Mouse (Mus musculus) gastrocnemius, adult 8-10 months (tissue): ENCODE data around the gene Gna15. TPM values are rescaled to one million over a fixed set of nuclear protein-coding genes. Genes with fewer than 3 reads are reported as not detected.

Source experiments
- DNase-seq, 2 experiments: peaks; one replicate each; pipeline ENCODE4 v3.0.0; 2022; ENCODE audit warnings: low spot score in 2 of 2
- total RNA-seq, 4 experiments: library from RNA; stranded (reverse); gene quantifications; 2 replicates each; pipeline ENCODE4 v1.2.4; 2022

The Gna15 gene
- under 1 TPM; 0.19 to 0.80 (median 0.24) TPM for total RNA-seq

- no peak for DNase-seq
Observed at GRCm38 (mm10) chr10:81524051-81524605, at the start of gene Gna15. Gna15 (minus strand) TSS chr10:81524225.

DNA sequence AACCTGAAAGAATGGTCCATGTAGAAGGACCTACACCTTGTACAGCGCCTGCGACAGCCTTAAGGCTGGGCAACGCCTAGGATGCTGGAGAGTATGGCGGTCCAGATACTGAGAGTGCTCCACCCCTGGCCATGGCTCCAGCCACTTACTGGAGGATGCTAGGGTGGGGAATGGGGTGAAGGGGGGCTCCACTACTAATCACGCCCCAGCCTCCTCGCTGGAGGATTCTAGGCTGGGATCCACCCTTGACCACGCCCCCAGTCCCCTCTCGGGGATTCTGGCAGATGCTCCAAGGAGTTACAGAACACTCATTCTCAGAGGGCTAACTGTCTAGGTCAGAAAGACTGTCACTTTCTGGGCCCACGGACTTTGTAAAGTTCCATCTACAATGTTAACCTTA is 49.0 kb upstream of the Gna15 start:
- DNase-seq = peak; percentile 43 to 73

- no peak for DNase-seq
Observed at GRCm38 (mm10) chr10:81572133-81572671, 48.2 kb upstream of the Gna15 start.

DNA sequence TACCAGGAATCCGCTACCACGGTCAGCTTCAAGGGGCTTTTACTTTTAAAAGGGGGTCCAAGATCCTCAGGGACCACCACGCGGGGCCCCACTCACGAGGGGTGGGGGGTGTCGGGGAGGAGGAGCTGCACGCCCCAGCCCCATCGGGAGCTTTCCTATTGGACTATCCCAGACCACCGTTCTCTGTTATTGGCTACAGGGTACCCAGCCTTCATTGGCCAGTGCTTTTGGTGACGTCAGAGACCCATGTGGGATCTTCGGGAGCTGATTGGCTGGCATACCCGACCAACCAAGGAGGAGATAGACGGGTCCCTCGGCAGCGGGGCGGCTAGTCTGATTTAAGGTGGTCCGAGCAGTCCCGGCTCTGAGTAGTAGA is 47.5 kb upstream of the Gna15 start:
- peak; percentile 99 for DNase-seq

GRCm38 (mm10) chr10:81570831-81571500 is 46.9 kb upstream of the Gna15 start:
- DNase-seq = peak; percentile 92

DNA sequence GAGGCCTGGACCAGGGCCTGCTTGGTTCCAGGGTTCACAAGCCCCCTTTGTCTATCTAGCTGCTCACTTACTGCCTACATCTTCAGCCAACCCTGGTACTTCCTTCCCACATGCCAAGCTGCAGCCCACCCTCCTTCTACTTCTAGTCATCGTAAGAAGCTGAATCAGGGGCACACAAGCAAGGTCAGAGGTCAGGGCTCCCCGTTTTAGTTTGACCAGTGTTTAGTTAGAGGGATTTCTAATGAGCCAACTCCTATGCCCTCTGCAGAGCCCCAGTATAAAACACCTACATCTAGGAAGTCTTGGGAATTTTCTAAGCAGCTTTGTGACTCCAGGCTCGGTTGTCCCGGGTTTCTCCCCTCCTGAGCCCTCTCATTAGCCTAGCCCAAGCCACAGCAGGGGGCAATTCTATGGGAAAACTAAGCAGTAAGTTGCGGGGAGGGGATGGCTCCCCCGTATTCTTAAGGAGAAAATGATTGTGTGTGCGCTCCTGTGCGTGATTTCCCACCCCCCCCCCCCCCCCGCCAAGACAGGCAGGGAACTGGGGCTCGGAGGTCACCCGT is 46.3 kb upstream of the Gna15 start:
- DNase-seq = no peak

DNA sequence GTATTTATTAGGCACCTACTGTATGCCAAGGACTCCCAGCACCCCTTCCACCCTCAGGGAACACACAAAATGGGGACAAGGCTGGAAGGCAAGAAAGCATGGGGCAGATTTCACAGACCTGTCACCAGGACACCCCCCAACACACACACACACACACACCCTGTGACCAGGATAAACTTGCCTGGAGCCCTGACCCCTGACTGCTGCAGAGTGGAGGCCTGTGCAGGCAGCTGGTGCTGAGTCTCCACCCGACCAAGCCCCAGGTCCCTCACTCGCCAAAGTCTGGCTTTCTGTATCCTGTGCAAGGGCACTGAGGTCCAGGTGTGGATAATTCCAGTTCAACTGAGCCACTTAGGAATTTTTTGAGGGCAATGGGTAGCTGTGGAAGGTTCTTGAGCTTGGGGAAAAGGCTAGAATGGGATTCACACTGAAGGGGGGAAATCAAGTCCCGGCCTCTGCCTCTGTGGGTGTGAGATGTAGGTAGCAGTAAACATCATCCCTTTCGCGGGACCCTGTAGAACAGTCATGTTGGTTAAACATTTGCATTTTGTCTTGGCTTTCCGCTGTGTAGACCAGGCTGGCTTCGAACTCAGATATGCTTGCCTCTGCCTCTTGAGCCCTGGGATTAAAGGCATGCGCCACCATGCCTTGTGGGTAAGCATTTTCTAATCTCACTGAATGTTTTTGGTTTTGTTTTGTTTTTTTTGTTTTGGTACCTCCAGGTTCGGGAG is 45.6 kb upstream of the Gna15 start:
- no peak for DNase-seq

DNA sequence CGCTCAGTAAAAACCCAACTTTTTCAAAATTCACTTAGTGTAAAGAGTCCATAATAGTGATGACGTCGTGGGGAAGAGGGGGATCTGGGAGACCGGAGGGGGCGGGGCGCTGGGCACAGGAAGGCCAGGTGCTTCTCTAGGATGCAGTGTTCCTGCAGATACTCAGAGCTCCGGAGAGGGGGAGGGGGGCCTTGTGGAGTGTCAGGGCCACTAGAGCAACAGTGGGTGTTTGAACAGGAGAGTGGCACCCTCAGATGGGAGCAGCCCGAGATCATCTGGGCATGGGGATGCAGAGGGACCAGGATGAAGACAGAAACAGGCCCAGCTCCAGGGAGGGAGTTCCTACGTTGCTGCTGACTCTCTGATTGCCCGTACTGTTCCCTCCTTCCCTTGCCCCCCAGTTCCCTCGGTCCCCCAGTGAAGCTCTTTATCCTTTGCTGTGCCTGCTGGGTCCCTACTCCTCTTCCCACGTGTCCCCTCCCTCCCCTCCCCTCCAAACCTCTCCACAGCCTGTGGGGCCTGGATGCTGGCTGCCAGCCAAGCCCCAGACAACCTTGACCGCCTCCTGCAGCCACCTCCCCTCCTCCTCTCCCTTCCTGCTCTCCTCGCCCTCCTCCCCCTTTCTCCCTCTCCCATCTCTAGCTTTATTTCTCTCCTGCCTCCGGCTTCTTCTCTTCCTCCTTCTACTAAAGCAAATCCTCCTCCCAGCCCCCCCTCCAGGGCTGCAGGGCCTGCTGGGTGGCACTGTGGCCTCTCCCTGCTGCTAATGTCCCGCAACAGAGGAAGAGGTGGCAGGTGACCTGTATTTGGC is 44.6 kb upstream of the Gna15 start:
- DNase-seq = no peak

GRCm38 (mm10) chr10:81565257-81566228 is 41.5 kb upstream of the Gna15 start:
- DNase-seq = no peak

DNA sequence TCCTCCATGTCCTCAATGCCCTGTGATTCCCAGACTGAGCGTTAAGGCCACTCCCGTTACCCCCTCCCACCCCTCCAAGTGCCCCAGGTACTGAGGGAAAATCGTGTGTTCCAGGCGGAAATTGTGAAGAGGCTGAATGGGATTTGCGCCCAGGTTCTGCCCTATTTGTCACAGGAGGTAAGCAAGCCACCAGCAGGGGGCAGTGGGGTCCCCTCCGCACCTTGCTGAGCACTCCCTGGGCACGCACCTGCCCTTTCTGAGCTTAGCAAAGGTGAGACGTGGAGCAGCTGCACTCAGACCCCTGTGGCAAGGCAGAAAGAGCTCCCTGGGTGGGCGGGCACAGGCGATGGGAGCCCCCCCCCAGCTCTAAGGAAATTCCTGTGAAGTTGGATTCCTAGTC is 40.7 kb upstream of the Gna15 start:
- DNase-seq = peak in 1 of 2 experiments; percentile 62

DNA sequence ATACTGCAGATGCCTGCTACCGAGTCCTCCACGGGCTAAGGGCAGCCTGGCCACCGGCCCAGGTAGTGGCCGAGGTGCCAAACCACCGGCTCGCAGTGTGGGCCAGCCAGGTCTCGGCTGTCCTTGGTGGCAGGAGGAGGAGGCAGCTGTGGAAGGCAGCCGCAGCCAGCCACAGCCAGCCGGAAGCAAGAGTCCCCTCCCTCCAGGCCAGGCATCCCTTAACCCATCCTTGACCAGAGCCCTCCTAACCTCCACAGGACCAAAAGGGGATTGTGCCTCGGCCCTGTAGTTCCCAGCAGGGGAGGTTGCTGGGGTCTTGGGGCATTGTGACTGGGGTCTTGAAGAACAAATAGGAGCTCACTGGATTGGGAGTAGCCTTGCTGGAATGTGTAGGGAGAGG is 40.2 kb upstream of the Gna15 start:
- peak in 1 of 2 experiments; percentile 56 for DNase-seq

- DNase-seq = no peak
Observed at GRCm38 (mm10) chr10:81563481-81563880, 39.5 kb upstream of the Gna15 start.

DNA sequence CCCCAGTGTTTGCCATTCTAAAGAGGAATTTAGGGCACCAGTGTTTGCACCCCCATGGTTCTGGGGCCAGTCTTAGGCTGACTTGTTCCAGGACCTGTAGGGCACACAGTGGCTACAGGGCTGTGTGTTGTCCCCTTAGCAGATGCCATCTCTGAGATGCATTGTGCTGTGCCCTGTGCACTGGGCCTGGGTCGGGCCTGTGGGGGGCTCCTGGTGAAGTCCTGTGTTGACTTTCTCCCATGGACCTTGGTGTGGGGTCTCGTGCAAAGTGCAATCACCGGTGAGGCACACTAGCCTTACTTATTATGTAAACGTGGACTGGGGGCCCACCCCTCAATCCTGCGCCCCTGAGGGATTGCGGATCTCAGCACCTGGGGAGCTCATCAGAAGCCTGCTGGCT is 38.4 kb upstream of the Gna15 start:
- no peak for DNase-seq

DNA sequence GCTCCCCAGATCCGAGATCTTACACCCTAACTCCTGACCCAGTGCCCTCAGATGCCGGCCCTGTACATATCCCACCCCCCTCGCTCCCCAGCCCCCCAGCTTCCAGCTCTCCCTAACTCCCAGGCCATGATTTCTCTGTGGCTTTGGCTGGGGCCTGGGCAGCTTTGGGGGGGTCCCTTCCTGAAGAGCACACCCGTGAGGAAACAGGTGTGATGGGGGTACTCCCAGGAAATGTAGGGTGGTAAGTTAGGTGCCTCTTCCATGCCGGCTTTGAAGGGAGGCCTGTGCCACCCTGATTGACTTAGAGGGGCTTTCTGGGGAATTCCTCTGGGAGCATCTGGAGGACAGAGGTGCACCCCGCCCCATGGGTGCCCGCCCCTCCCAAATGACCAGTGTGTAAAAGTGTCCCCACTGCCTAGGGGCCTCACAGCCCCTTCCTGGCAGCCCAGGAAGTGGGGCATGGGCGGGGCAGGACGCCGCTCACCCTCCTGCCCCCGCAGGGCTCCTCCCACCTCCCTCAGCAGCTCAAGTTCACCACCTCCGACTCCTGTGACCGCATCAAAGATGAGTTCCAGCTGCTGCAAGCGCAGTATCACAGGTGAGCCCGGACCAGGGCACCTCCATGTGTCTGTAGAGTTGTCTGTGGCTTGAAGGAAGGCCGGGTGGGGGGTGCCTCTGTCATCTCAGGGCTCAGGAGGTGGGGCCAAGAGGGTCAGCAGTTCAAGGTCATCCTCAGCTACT is 36.9 kb upstream of the Gna15 start:
- DNase-seq = no peak

GRCm38 (mm10) chr10:81559627-81560539 is 35.9 kb upstream of the Gna15 start:
- DNase-seq = peak in 1 of 2 experiments; percentile 40

DNA sequence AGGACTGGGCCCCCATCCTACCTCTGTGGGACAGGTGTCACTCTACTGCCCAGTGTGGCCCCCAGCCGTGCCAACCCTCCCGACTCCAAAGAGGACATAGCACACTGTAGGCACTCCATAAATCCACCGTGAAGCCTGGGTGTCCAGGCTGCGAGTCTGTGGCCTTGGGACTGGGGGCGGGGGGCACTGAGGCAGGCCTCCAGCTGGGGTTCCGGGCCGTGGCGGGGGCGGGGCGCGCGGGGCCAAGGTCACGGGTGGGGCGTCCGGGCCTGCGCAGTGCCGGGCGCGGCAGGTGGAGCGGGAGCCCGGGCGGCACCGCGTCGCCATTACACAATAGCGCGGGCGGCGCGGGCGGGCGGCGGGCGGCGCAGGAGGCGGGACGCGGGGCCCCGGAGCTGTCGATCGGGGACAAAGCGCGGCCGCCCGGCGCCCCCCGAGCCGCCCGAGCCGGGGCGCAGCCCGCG is 35.2 kb upstream of the Gna15 start, which contains the start of gene Aes:
Gene Aes, plus strand, starts transcription at position 326 of the 464 bp plus-strand sequence.
- DNase-seq = peak; percentile 74 to 77

GRCm38 (mm10) chr10:81557491-81557890 is 33.5 kb upstream of the Gna15 start:
- no peak for DNase-seq

DNA sequence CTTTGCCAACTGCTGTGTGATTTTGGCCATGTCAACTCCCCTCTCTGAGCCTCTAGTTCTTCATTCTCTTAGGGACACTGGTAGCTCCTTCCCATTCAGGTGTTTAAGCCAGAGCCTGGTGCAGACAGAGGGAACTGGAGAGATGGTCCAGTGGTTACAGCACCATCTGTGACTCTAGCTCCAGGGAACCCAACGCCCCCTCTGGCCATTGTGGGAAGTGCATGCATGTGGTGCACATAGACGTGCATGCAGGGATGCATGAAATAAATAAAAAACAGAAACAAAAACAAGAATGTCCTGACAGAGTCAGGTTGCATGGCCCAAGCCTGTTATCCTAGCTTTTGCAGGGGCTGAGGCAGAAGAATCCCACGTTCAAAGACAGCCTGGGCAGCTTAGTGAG is 32.3 kb upstream of the Gna15 start:
- DNase-seq = no peak
